Mouse (Mus musculus) small intestine, adult 2 months (tissue): Measurements from ENCODE around the gene Abca1. TPM values are rescaled to one million over a fixed set of nuclear protein-coding genes. Genes with fewer than 3 reads are reported as not detected.

Experiments
- H3K27ac ChIP-seq: fragments of 200-500 bp; 2 replicates; pipeline ENCODE4 v1.5.1; 2012; ENCODE audit warnings: low read depth, low read length, control low read depth, inconsistent platforms; ENCODE audit not compliant: insufficient read depth
- H3K27me3 ChIP-seq: fragments of 200-500 bp; 2 replicates; pipeline ENCODE4 v1.6.1; 2012; ENCODE audit warnings: mild to moderate bottlenecking, moderate library complexity, low read length, inconsistent platforms; ENCODE audit not compliant: control insufficient read depth, insufficient read depth
- H3K36me3 ChIP-seq: fragments of 200-500 bp; 2 replicates; pipeline ENCODE4 v1.6.1; 2012; ENCODE audit warnings: mild to moderate bottlenecking, low read length, control low read depth, inconsistent platforms; ENCODE audit not compliant: control insufficient read depth, insufficient read depth
- H3K4me1 ChIP-seq: fragments of 200-500 bp; 2 replicates; pipeline ENCODE4 v1.6.1; 2012; ENCODE audit warnings: low read length, inconsistent platforms, mixed read lengths; ENCODE audit not compliant: control insufficient read depth, insufficient read depth, insufficient read length
- H3K4me3 ChIP-seq: fragments of 200-500 bp; 2 replicates; pipeline ENCODE4 v1.5.1; 2012; ENCODE audit warnings: low read depth, mild to moderate bottlenecking, control low read depth, inconsistent platforms, low read length, moderate library complexity
- CTCF ChIP-seq: fragments of 200-500 bp; IDR thresholded peaks from 2 replicates; pipeline ENCODE4 v1.5.1; 2012; ENCODE audit warnings: low read depth, mild to moderate bottlenecking, control low read depth, inconsistent platforms, low read length, moderate library complexity, mixed read lengths; ENCODE audit not compliant: insufficient replicate concordance, insufficient read length; ENCODE audit errors: extremely low read depth
- POLR2A ChIP-seq: fragments of 200-500 bp; IDR thresholded peaks from 2 replicates; pipeline ENCODE4 v1.6.1; 2012; ENCODE audit warnings: low read depth, mild to moderate bottlenecking, control low read depth, inconsistent platforms, low read length, moderate library complexity
- WGBS: fragments of 180-500 bp; shearing (Covaris S2); methylation state at CpG from one replicate; pipeline ENCODE4 v1.1.7; 2018; 5-methylcytosine and 5-hydroxymethylcytosine counted together
- polyA plus RNA-seq: library from polyadenylated mRNA; depleted of rRNA; stranded (reverse); fragments of >200 nt; gene quantifications from 2 replicates; pipeline ENCODE4 v1.2.3, GENCODE M21; 2012

Gene Abca1
- polyA plus RNA-seq, 1 experiment, result 2.8 TPM

GRCm38 (mm10) chr4:53094331-53094730 is 65.4 kb downstream of the Abca1 start:
- TF ChIP-seq POLR2A (no peak), CTCF (no peak)
- no peaks in the 10 kb centered on the region for H3K27me3 ChIP-seq
- H3K4me3 ChIP-seq, result no peak overlapping the region
- no peak overlapping the region for H3K27ac ChIP-seq
- WGBS, result 34% methylated on average over 3 of the region's 3 CpGs
- H3K36me3 ChIP-seq, result peaks cover 10% of the 10 kb centered on the region
- H3K4me1 ChIP-seq, result 0 out of 2 replicates have a peak, but pooled peaks cover 3% of the 10 kb centered on the region

GRCm38 (mm10) chr4:53093615-53094014 is 66.1 kb downstream of the Abca1 start:
- Histone ChIP-seq H3K27ac (no peak overlapping the region), H3K36me3 (peaks cover 10% of the 10 kb centered on the region), H3K4me1 (0 out of 2 replicates have a peak, but pooled peaks cover 3% of the 10 kb centered on the region), H3K27me3 (no peaks in the 10 kb centered on the region), H3K4me3 (no peak overlapping the region)
- TF ChIP-seq POLR2A (no peak), CTCF (no peak)
- 91% methylated on average over 4 of the region's 4 CpGs for WGBS

GRCm38 (mm10) chr4:53089641-53090040 is 70.1 kb downstream of the Abca1 start:
- Histone ChIP-seq H3K36me3 (peaks cover 9% of the 10 kb centered on the region), H3K4me3 (no peak overlapping the region), H3K27ac (no peak overlapping the region), H3K27me3 (no peaks in the 10 kb centered on the region), H3K4me1 (0 out of 2 replicates have a peak, but pooled peaks cover 3% of the 10 kb centered on the region)
- 63% methylated on average over 3 of the region's 3 CpGs for WGBS
- no peak for TF ChIP-seq CTCF
- no peak for TF ChIP-seq POLR2A

DNA sequence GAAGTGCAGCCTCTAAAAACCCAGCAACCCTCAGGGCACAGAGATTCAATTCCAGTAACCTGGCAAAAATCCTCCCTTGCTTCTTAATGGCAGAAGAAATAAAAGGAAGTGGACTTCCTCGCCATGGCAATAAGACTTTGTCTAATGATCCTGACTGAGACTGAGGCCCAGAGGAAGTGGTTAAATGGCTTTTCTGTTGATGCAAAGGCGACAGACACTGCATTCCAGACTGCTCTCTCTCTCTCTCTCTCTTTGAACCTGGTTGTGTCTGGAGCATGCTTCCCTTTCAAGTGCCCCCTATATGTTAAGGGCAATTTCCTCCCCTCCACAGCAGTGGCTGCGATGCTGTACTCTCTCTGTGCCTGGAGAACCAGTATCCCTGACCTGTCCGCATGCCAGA is 70.7 kb downstream of the Abca1 start:
- no peaks in the 10 kb centered on the region for H3K27me3 ChIP-seq
- no peak for TF ChIP-seq CTCF
- no peak for TF ChIP-seq POLR2A
- WGBS, result 70% methylated on average over 4 of the region's 4 CpGs
- H3K4me3 ChIP-seq, result no peak overlapping the region
- no peak overlapping the region for H3K27ac ChIP-seq
- no peaks in the 10 kb centered on the region for H3K4me1 ChIP-seq
- peaks cover 12% of the 10 kb centered on the region for H3K36me3 ChIP-seq

GRCm38 (mm10) chr4:53086636-53087035 is 73.1 kb downstream of the Abca1 start:
- H3K27ac ChIP-seq, result no peak overlapping the region
- H3K36me3 ChIP-seq, result peaks cover 24% of the 10 kb centered on the region
- H3K4me1 ChIP-seq, result no peaks in the 10 kb centered on the region
- WGBS, result 60% methylated on average over 2 of the region's 2 CpGs
- H3K4me3 ChIP-seq, result no peak overlapping the region
- H3K27me3 ChIP-seq, result no peaks in the 10 kb centered on the region
- TF ChIP-seq POLR2A, result no peak
- no peak for TF ChIP-seq CTCF

GRCm38 (mm10) chr4:53085634-53086033 is 74.1 kb downstream of the Abca1 start:
- no peak for TF ChIP-seq CTCF
- no peak for TF ChIP-seq POLR2A
- 59% methylated on average over 4 of the region's 4 CpGs for WGBS
- Histone ChIP-seq H3K4me3 (no peak overlapping the region), H3K27me3 (no peaks in the 10 kb centered on the region), H3K27ac (no peak overlapping the region), H3K4me1 (no peaks in the 10 kb centered on the region), H3K36me3 (peaks cover 28% of the 10 kb centered on the region)

DNA sequence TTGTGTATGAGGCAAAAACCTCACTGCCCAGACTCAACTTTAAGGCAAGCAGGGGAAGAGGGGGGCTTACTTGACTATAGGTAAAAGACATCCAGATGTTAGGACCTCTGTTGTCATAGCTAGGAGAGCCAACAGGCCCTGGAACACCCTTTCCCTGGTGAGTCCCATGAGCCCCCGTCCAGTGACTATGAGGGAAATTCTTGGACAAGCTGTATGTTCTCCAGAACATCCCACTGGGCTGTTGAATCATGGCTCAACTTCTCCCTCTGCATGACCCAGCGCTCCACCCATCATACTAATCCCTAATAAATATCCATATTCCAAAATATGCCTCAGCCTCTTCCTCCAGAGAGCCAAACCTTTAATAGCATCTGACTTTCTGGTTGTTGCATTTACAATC is 76.6 kb downstream of the Abca1 start:
- TF ChIP-seq CTCF (no peak), POLR2A (no peak)
- no peaks in the 10 kb centered on the region for H3K27me3 ChIP-seq
- WGBS, result 95% methylated on average over 2 of the region's 2 CpGs
- H3K4me1 ChIP-seq, result no peaks in the 10 kb centered on the region
- H3K4me3 ChIP-seq, result no peak overlapping the region
- no peak overlapping the region for H3K27ac ChIP-seq
- peaks cover 34% of the 10 kb centered on the region for H3K36me3 ChIP-seq
